Mouse (Mus musculus): Measurements from ENCODE around the gene Dennd4c.

DNA sequence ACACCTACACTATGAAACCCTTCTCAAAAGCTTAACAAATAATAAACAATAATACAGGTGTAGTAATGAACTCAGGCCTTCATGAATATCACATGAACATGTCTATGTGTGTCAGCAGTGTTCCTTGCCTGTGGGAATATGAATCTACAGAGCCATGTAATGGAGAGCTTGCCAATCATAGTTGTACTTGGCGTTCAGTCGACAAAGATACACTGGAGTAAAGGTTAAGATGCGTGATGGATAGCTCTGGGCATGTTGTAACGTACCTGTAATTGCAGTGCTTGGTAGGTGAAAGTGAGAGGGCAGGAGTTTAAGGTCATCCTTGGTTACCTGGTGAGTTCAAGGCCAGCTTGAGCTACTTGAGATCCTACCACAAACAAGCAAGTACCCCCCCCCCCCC lies 132.8 kb downstream of the Dennd4c start:
- TF ChIP-seq GATA1 (IDR thresholded peaks at IDR 0.05; ENCODE audit: borderline replicate concordance, low read length) (no peak), FLI1 (IDR thresholded peaks at IDR 0.05; ENCODE audit: low read length) (no peak)

Measured in megakaryocyte, embryonic 14.5 days (primary cell).